Mouse (Mus musculus): Measurements from ENCODE around the gene Bri3.

Bri3 gene

GRCm38 (mm10) chr5:144234714-144235113 lies 9.5 kb upstream of the Bri3 start:
- DNase-seq: no peak

- no peak for DNase-seq
These were observed 5.3 kb upstream of the Bri3 start for GRCm38 (mm10) chr5:144238969-144239368.

GRCm38 (mm10) chr5:144245592-144245991 lies 1.4 kb downstream of the Bri3 start:
- no peak for DNase-seq

DNA sequence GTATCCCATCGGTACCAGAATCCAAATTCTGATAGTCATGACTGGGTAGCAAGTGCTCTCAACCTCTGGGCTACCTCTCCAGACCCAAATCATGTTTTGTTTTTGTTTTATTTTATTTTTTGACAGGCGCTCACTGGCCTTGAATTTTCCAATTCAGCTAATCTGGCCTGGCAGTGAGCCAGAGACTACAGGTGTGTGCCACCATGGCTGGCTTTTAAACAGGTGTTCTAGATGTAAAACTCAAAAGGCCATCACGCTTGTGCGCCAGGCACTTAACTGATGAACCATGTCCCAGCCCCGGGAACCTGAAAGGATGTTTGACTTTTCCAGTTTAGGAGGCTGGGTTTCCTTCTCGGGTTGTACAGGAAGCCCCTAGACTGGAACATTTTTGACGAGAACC lies 2.4 kb downstream of the Bri3 start:
- no peak for DNase-seq

DNA sequence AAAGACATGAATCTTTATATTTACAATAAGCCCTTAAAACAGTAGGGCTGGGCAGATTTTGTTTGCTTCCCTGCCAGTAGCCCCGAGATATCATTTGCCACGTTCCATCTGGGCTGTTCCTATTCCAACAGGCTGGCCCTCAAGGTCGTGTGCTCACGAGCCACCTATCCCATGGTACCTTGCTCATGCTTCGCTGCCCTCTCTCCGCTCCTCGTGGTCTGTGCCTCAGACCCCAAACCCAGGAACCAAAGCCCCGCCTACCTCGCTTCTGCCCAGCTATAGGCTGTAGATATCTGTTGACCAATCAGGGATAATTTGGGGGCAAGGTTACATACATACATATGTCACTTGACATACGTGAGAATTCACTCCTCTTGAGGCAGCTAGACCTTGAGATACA lies 3.1 kb downstream of the Bri3 start:
- DNase-seq: no peak

- no peak for DNase-seq
These were observed 3.8 kb downstream of the Bri3 start for GRCm38 (mm10) chr5:144247906-144248585.

DNA sequence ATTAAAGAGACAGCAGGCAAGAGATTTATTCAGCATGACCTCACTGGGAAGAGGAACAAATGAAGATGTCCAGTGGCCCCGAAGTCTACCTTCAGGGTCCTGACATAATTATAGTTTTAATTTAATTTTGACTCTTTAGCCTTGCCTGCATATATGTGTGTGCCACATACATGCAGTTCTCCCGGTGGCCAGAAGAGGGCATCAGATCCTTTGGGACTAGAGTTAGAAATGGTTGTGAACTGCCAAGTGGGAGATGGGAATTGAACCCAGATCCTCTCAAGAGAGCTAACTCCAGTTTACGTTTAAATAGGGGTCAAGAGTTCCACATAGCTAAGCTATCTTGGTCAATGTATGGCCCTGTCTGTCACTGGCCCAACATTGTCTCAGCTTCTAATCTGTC lies 5.6 kb downstream of the Bri3 start:
- DNase-seq: no peak

DNA sequence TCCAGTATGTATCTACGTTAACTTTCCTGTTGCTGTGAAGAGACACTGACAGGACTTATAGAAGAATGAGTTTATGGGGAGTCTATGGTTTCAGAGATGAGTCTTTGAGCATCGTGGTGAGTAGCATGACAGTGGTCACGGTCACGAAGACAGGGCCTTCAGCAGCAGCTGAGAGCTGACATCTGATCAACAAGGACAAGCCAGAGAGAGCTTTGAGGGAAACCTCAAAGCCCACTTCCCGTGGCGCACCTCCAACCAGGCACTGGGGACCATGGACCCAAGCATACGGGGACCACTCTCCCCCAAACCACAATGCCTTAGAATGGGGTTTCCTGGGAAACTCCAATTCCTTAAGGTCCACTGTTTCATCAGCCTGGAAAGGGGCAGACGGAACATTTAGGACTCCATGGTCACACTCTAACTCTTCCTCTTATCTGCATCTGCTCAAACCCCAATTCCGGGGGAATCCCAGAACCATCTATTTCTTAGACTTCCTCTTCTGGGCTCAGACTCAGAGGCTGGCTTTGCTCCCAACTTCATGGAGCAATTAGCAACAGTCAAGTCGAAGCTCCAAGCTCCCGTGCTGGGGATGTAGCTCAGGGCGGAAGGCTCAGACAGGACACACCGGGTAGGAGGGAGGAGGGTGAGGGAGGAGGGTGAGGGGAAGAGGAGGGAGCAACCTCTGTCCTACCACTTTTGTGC lies 7.8 kb downstream of the Bri3 start:
- no peak for DNase-seq

GRCm38 (mm10) chr5:144253212-144253611 lies 9.0 kb downstream of the Bri3 start:
- DNase-seq: no peak

DNA sequence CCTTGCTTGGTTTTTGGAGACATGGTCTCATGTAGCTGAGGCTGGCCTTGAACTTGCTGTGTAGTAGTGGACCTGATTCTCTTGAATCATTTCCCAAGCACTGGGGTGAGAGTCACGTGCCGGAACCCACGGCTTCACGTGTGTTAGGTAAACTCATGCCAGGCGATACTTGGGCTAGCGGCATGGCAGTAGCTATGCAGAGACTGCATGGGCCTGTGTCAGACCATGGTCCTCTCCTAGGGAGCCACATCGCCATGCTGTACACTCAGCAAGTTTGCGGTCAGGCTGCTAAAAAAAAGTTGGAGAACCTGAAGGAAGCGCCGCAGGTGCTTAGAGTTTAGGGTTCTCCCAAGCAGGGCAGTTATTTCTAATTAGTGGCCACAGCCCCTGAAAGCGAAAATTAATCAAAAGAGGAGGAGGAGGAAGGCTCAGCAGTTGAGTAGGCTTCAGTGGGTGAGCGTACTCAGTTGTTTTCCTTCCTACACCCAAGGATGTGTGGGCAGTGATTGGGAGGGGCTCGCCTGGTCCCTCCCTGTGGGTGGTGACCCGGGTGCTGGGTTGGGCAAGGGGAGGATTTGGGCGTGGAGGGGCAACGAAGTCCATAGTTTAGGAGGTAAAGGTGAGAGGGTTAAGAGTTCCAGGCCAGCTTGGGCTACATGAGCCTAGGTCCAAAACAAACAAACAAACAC lies 10.0 kb downstream of the Bri3 start:
- DNase-seq: peak in 1 of 2 experiments; percentile 27

GRCm38 (mm10) chr5:144254811-144255631 lies 10.8 kb downstream of the Bri3 start:
- DNase-seq: peak; percentile 86 to 92

DNA sequence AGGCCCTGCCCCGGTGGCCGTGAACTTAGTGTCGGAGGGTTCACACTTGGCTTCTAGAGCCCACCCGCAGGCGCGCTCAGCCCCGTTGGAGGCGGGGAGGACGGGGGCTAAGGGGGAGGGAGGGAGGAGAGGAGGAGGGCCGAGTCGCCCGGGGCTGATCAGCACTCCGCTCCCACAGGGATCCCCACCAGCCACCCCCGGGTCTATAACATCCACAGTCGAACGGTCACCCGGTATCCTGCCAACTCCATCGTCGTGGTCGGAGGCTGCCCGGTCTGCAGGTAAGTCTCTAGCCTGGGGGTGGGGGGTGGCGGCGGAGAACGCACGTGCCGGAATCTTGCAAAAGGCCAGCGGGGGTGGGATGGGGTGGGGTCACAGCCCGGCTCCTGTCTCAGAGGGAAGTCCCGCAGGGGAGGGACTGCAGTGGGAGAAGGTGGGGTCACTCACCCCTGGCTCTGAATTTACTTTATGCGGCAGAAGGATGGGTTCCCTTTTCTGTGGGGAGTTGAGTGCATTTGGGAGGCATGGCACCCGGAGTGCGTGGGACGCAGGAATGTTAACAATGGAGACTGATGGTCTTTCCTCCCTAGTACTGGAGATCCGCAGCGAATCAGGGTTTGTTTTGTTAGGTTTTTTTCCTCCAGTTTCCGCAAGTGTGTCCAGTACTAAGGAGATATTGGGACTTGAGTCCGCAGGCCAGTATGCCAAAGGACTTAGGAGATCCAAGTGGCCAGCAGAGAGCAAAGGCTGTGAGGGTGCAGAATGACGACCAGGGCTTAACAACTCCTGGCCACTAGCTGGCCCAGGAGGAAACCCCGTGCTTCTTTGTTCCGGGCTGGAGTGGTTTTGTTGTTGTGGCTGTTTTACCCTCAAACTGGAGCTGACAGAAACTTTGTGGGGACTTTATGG lies 11.6 kb downstream of the Bri3 start:
- peak; percentile 48 to 60 for DNase-seq

- DNase-seq: no peak
These were observed 12.3 kb downstream of the Bri3 start for GRCm38 (mm10) chr5:144256541-144256870.

- DNase-seq: no peak
These were observed 12.7 kb downstream of the Bri3 start for GRCm38 (mm10) chr5:144256888-144257287.

- DNase-seq: no peak
These were observed 13.3 kb downstream of the Bri3 start for GRCm38 (mm10) chr5:144257451-144258110.

- DNase-seq: peak; percentile 38 to 60
These were observed 13.9 kb downstream of the Bri3 start for GRCm38 (mm10) chr5:144258131-144258611.

DNA sequence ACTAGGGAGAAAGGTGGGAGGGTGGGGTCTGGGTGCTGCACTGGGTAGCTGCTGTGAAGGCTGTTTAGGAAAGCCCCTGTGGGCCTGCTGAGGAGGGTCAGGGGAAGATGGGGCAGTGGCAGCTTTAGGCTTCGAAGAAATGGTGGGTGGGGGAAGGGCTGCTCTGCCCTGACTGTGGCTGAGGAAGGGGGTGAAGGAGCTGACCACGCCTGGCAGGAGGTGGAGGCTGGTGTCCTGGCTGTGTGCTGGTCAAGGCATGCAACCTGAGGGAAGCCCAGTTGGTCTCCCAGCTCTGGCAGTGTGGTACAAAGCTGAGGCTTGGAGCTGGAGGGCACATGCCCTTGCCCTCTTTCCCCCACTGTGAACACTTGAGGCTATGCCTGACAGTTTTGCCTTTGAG lies 14.4 kb downstream of the Bri3 start:
- no peak for DNase-seq

DNA sequence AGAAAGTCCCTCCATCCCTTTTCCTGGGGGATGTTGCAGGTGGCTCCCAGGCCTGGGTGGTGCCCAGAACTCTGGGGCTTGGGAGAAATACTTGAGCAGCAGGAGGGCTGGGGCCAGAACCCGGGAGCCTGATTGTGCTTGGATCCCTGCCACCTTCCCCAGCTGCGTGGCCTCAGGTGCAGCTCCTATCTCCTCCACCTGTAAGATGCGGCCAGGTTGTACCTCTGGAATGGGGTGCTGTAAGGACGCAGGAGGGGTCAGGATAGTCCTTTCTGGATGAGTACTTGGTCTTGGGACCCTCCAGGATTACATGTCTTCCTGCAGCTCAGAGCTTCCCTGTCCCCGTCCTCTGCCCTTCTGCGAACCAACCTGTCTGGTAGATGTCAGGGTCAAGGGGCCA lies 15.0 kb downstream of the Bri3 start:
- no peak for DNase-seq

DNA sequence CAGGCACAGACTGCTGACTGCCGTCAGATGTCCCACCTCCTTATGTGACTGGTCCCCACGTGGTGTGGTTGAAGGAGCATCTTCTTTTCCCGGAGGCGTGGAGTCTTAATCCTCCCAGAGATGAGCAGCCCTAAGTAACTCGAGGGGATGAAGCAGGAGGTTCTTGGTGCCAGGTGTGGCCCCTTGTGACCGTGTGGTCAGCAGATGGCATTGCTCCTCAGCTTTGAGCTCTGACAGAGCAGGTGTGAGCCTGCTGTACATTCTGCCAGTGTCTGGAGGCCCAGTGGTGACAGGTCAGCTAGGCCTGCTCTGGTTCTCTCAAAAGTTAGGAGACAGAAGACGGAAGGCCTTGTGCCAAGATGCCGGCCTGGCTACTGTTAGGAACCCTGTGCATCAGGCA lies 16.2 kb downstream of the Bri3 start:
- DNase-seq: no peak

DNA sequence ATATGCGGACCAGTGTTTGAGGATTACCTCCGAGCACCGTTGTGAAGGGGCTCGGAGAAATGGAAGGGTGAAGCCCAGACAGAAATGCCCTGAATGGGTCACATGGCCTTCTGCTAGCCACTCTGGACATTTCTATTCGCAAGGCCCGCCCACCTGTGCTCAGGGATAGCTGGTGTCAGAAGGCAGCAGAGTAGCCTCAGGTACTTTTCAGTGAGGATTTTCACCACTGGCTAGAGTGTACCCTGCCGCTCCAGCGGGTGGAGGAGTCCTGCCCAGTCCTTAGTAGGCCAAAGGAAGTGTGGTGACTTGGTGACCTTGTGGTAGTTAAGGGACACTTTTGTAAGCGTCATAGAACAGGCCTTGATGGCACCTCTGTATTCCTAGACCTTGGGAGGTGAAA lies 17.1 kb downstream of the Bri3 start:
- no peak for DNase-seq

DNA sequence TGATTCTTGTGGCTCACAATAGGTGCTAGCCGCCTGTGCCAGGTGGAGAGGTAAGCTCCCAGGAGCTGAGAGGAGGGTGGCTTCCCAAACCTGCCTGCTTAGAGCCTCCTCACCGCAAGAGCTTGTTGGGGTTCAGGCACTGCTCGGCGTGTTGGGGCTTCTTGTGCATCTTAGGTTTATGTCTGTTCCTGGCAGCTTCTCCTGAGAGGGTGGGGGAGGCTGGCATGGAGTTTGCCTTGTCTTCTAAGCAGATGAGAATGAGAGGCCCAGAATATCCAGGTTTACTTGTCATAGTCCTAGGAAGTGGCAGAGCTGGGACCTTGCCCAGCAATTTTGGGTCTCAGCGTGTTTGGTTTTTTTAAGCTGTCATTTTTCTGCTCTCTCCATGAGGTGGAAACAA lies 17.6 kb downstream of the Bri3 start:
- no peak for DNase-seq
